Mouse (Mus musculus): ENCODE results near the gene Rptor.

GRCm38 (mm10) chr11:119933142-119933541, 330.4 kb downstream of the Rptor start:
- TF ChIP-seq CTCF (IDR thresholded peaks at IDR 0.05; ENCODE audit: borderline replicate concordance, insufficient read depth, low read depth, low read length) (no peak), POLR2A (IDR thresholded peaks at IDR 0.05; ENCODE audit: borderline replicate concordance, insufficient read depth, low read length) (no peak)
